Mouse (Mus musculus) ES-Bruce4 (cell line): ENCODE results near the gene Tgfa.

ENCODE experiments used
- CTCF ChIP-seq: IDR thresholded peaks from one replicate; pipeline ENCODE4 v1.8.1; 2011; ENCODE audit warnings: low read depth, low read length
- POLR2A ChIP-seq: IDR thresholded peaks from one replicate; pipeline ENCODE4 v1.8.1; 2011; ENCODE audit warnings: low read length; ENCODE audit not compliant: insufficient read depth

DNA sequence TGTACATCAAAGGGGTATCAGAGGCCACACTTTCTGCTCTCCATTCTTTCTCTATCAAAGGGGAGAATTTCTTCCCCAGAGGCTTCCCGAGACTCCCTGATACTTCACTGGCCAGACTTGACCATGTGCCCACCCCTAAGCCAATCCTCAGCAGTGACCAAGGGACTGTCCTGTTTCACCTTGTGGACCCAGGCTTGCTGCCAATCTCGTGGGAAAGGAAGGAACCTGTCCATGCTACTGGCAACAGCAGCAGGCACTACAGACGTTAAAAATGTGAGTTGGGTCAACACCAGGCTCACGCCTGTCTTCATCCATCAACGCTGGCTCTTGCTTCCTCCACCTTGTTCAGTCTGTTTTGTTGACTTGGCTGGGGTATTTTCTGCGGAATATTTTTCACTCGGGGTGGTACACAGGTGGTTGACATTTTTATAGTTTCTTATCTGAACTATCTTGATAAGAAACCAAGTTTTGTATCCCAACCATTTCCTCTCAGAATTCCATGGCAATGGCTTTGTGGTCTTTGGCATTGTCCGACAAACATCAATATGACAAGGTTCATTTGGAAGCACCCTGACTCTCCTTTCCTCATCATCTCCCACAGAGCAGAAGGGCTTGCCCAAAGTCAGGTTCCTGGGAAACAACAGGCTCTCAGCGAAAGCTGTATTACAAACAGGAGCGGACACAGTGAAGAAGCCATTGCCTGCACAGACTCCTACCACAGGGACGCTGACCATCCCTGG, 6.1 kb upstream of the Tgfa start:
- no peak for TF ChIP-seq CTCF
- no peak for TF ChIP-seq POLR2A
